Mouse (Mus musculus) E14TG2a.4 (cell line): Measurements from ENCODE around the gene Tfap2c.

ENCODE experiments used
- CTCF ChIP-seq: conservative IDR thresholded peaks from 2 replicates; pipeline ENCODE4 v1.5.1; 2014; ENCODE audit warnings: low read length
- NANOG ChIP-seq: IDR thresholded peaks from 2 replicates; pipeline ENCODE4 v1.6.1; 2014; ENCODE audit warnings: borderline replicate concordance, low read length, mixed read lengths

DNA sequence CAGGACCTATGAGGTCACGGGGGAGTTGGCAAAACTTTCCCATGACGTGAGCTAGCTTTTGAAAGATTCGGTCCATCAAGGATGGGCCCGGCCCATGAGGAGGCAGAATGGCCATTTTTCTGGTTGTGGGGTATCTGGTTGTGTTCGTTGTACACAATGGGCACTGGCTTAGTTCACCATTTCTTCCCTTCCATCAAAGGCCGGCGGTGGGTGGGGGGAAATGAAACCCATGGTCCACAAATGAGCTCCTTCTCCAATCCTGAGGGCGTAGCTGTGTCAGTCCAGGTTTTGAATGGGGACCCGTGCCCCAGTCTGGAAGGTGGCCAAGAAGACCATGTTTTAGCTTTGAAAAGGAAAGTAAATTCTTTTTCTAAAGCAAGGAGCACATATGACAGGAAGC lies 4.8 kb downstream of the Tfap2c start:
- TF ChIP-seq CTCF = no peak
- no peak for TF ChIP-seq NANOG
